Mouse (Mus musculus) testis, adult 2 months (tissue): Measurements from ENCODE around the gene Mdh1b.
A peak's percentile ranks its signal among the peaks of the same experiment; 100 is the strongest.

Experiments used
- CTCF ChIP-seq: fragments of 200-500 bp; IDR thresholded peaks from 2 replicates; pipeline ENCODE4 v1.5.1; 2012; ENCODE audit warnings: low read depth, mild to moderate bottlenecking, inconsistent platforms, low read length, moderate library complexity; ENCODE audit not compliant: control insufficient read depth, insufficient read depth, insufficient replicate concordance
- POLR2A ChIP-seq: fragments of 200-500 bp; IDR thresholded peaks from 2 replicates; pipeline ENCODE4 v1.6.1; 2012; ENCODE audit warnings: low read depth, mild to moderate bottlenecking, inconsistent platforms, low read length, moderate library complexity; ENCODE audit not compliant: control insufficient read depth

DNA sequence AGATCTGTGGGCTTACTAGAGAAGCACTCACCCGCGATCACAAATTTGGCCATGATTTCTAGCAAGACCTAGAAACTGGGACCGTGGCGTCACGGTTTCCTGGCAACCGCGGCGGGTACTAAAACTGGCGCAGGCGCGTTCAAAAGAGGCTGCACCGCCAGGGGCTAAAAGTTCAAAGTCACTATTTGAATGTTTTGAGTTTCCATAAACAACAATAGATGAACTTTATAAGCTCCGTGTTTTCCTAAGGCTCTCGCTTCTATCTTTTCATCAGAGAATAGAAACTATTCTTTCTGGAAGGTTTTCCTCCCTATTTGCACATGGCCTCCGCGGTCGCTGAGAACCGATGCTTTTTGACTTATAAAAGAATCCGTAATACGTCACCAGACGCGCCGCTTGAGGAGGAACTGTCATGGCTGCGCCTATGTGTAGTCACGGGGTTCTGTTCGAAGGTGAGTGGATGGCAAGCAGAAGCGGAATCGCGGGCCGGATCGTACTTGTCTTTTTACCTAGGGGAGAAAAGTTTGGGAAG, at the start of gene Mdh1b, which contains the start of gene Fastkd2:
- TF ChIP-seq CTCF (no peak), POLR2A (peak; percentile 65; the same call in 1 of the 2 replicates)
